Mouse (Mus musculus) forebrain, embryonic 14.5 days (tissue): Measurements from ENCODE around the gene Rnls. TPM values are rescaled to one million over a fixed set of nuclear protein-coding genes. Genes with fewer than 3 reads are reported as not detected.

ENCODE experiments used
- ATAC-seq: fragments of 200-750 bp; cut with Nextera tagmentation; 2 replicates; pipeline ENCODE4 v1.8.0; 2017; ENCODE audit warnings: mild to moderate bottlenecking, moderate library complexity
- DNase-seq: peaks from one replicate; pipeline ENCODE4 v3.0.0-alpha.2; 2015; ENCODE audit warnings: low spot score
- H3K27ac ChIP-seq: fragments of 300-500 bp; sonication (generic); 2 replicates; pipeline ENCODE4 v1.5.1; 2014; ENCODE audit warnings: low read depth, mild to moderate bottlenecking, control low read depth, low read length, moderate library complexity
- H3K27me3 ChIP-seq: fragments of 300-500 bp; sonication (generic); replicated peaks from 2 replicates; pipeline ENCODE4 v1.6.1; 2014; ENCODE audit warnings: low read length, control low read depth, mixed read lengths; ENCODE audit not compliant: control insufficient read depth, insufficient read depth
- H3K36me3 ChIP-seq: fragments of 300-500 bp; sonication (generic); 2 replicates; pipeline ENCODE4 v1.6.1; 2014; ENCODE audit warnings: low read length, control low read depth; ENCODE audit not compliant: control insufficient read depth, insufficient read depth
- H3K4me1 ChIP-seq: fragments of 300-500 bp; sonication (generic); 2 replicates; pipeline ENCODE4 v1.6.1; 2014; ENCODE audit warnings: antibody characterized with exemption, low read length, control low read depth; ENCODE audit not compliant: control insufficient read depth, insufficient read depth
- H3K4me2 ChIP-seq: fragments of 300-500 bp; sonication (generic); 2 replicates; pipeline ENCODE4 v1.6.1; 2014; ENCODE audit warnings: mild to moderate bottlenecking, control low read depth, low read length
- H3K4me3 ChIP-seq: fragments of 300-500 bp; sonication (generic); 2 replicates; pipeline ENCODE4 v1.5.1; 2014; ENCODE audit warnings: low read depth, low read length, control low read depth
- H3K9ac ChIP-seq: fragments of 300-500 bp; sonication (generic); 2 replicates; pipeline ENCODE4 v1.6.1; 2014; ENCODE audit warnings: mild to moderate bottlenecking, low read length, control low read depth, moderate library complexity
- H3K9me3 ChIP-seq: fragments of 300-500 bp; sonication (generic); replicated peaks from 2 replicates; pipeline ENCODE4 v1.6.1; 2016; ENCODE audit warnings: low read length, control low read depth, mixed read lengths; ENCODE audit not compliant: control insufficient read depth
- WGBS: fragments of 180-500 bp; shearing (Covaris S2); extraction: QIAGEN DNeasy Blood & Tissue Kit; methylation state at CpG from one replicate; pipeline ENCODE4 v1.1.7; 2014; 5-methylcytosine and 5-hydroxymethylcytosine counted together
- polyA plus RNA-seq: library from polyadenylated mRNA; unstranded; fragments of >200 nt; fragmentation: Nextera tagmentation; extraction: Ambion mirVana; gene quantifications from 2 replicates; pipeline ENCODE4 v1.2.1, GENCODE M21; 2014

The Rnls gene
- polyA plus RNA-seq, 1 experiment from 2014 or later: 10.7 TPM

DNA sequence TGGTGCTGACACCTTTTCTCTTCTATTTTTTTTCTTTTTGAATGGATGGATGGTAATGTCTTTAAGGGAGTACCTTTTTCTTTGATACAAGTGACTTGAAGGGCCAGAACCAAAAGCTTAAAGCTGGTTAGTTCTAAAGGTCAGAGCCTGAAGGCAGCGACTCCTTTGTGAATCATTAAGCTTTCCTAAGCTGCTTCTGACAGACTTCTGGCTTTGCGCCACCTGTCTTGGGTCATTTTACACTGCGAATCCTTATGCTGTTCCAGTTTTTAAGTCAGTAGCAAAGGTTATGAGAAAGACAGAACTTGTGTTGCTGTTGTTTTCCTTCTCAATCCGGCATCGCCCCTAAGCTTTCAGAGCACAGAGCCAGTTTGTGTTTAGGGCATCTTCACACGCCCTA is 168.8 kb downstream of the Rnls start:
- H3K36me3 ChIP-seq: no peaks in the 10 kb centered on the region
- H3K27ac ChIP-seq: no peak overlapping the region
- ATAC-seq (no peak), DNase-seq (peak; percentile 40)
- peaks cover 4% of the 10 kb centered on the region; the same call in 1 of the 2 replicates for H3K4me1 ChIP-seq
- H3K4me2 ChIP-seq: no peak overlapping the region
- no peaks in the 10 kb centered on the region for H3K9me3 ChIP-seq
- H3K27me3 ChIP-seq: no peaks in the 10 kb centered on the region
- WGBS: 57% methylated on average over 6 of the region's 6 CpGs
- no peak overlapping the region for H3K9ac ChIP-seq
- H3K4me3 ChIP-seq: no peak overlapping the region

DNA sequence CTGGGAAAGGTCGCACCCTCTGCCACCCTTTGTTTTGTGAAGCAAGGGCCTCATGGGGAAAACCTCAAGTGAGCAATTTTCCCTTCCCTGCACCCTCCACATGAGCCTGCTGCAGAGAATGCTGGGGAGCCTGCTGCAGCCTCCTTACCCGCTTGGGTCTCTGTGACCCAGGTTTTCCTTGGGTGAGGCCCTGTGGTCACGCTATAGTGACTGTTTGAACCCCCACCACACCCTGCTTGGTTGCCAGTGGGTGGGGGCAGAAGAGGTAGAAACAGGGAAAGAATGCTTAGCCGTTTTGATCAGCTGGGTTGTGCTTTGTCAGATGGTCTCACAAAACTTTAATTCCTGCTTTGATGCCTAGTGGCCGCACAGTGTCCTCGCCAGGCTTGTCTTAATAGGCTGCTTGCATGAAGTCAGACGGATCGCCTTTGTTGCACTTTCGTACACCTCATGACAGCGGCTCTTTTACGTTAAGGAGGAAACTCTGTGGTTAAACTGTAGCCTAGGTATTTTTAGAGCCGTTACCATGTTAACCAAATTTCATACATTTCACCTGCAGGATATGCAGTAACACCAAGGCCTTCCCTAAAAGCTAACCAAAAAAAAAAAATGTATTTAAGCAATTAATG is 169.4 kb downstream of the Rnls start:
- ATAC-seq (no peak), DNase-seq (no peak)
- H3K9ac ChIP-seq: no peak overlapping the region
- H3K9me3 ChIP-seq: no peaks in the 10 kb centered on the region
- WGBS: 23% methylated on average over 12 of the region's 12 CpGs
- no peak overlapping the region for H3K27ac ChIP-seq
- no peak overlapping the region for H3K4me3 ChIP-seq
- H3K4me1 ChIP-seq: peaks cover 4% of the 10 kb centered on the region; the same call in 1 of the 2 replicates
- H3K4me2 ChIP-seq: no peak overlapping the region
- H3K36me3 ChIP-seq: no peaks in the 10 kb centered on the region
- no peaks in the 10 kb centered on the region for H3K27me3 ChIP-seq

DNA sequence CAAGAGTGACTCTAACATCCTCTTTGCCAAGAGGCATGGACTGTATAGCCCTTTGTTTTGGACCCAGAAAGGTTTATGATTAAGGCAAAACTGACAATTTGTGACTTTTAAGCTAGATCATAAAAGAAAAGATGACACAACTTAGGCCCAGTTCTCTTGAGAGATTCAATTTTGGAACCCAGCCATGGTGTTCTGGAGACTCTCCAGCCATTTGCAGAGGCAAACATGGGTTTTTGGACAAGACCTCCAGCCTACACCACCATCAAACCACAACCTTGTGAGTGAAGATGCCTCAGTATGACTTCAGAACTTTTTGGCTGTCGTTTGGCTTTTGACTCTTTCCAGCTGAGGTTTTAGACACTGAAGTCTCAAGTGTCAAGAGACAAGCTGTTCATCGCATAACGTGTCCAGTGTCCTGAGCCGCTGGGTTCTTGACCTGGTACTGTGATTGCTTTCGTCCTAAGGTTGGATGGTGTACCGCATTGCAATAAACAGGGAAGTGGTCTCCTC is 174.2 kb downstream of the Rnls start:
- Histone ChIP-seq H3K9ac (no peak overlapping the region), H3K4me3 (no peak overlapping the region), H3K36me3 (no peaks in the 10 kb centered on the region), H3K27ac (no peak overlapping the region), H3K9me3 (no peaks in the 10 kb centered on the region), H3K4me1 (no peaks in the 10 kb centered on the region), H3K4me2 (no peak overlapping the region), H3K27me3 (no peaks in the 10 kb centered on the region)
- ATAC-seq: no peak
- no peak for DNase-seq
- WGBS: 97% methylated on average over 6 of the region's 6 CpGs

DNA sequence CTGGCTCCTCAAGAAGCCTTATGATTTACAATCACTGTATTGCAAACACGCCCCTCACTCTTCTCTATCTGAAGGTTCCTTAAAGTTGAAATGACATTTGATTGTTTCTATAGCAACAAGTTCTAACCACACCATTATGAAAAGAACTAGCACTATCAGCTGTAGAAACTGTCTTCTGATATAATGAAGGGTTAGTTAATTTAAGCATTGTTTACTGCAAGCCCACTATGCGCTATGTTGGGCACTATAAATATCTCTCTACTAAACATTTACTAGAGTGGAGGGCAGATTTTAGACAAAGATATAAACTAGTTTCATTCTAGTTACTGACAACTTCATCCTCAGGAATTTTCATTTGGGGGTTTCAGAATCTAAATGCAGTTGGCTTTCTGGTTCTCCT is 182.4 kb downstream of the Rnls start:
- ATAC-seq (no peak), DNase-seq (no peak)
- Histone ChIP-seq H3K36me3 (no peaks in the 10 kb centered on the region), H3K4me3 (no peak overlapping the region), H3K27ac (no peak overlapping the region), H3K27me3 (no peaks in the 10 kb centered on the region), H3K4me2 (no peak overlapping the region), H3K9me3 (no peaks in the 10 kb centered on the region), H3K4me1 (no peaks in the 10 kb centered on the region), H3K9ac (no peak overlapping the region)
- 89% methylated on average over 2 of the region's 2 CpGs for WGBS

DNA sequence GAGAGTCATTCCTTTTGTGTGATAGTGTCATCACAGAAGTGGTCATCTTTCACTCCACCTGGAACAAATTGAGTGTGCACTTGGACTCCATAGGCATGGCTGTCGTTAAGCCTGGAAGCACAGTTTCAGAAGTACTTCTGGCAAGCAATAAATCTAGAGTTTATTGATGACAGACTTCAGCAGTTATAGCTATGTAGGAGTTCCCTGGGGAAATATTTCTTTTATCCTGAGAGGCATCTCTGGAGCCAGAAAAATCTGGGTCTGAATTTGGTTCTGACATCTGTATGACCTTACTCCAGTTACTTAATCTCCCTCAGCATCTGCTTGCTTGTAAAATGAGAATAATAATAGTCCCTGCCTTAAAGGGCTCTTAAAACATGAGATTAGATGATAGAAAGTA is 184.1 kb downstream of the Rnls start:
- WGBS: 83% methylated on average over 1 of the region's 1 CpGs

DNA sequence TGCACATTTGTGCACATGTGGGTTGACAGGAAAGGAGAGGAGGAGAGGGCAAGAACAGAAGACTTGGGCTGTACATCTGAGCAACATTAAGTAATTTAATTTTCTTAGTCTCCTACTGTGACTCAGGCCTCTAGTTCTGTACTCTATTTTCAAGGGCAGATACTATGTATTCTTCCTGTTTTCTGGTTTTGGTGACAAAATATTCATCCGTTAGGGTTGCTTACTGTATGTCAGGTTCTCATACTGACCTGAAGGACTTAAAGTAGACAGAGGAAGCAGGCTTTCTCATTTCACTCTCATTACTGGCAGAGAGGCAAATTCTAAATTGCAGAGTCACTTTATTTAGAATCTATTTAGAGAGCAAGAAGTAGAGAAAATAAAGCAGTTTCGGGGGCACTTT is 186.7 kb downstream of the Rnls start:
- Histone ChIP-seq H3K4me3 (no peak overlapping the region), H3K4me2 (no peak overlapping the region), H3K4me1 (no peaks in the 10 kb centered on the region), H3K27ac (no peak overlapping the region), H3K9ac (no peak overlapping the region), H3K36me3 (no peaks in the 10 kb centered on the region), H3K27me3 (no peaks in the 10 kb centered on the region), H3K9me3 (no peaks in the 10 kb centered on the region)
- 88% methylated on average over 2 of the region's 2 CpGs for WGBS
- ATAC-seq (no peak), DNase-seq (no peak)

More for the DNA sequence above, 184.1 kb downstream of the Rnls start:
- no peak for DNase-seq
- Histone ChIP-seq H3K9ac (no peak overlapping the region), H3K4me3 (no peak overlapping the region), H3K4me2 (no peak overlapping the region), H3K4me1 (no peaks in the 10 kb centered on the region), H3K9me3 (no peaks in the 10 kb centered on the region), H3K27ac (no peak overlapping the region), H3K27me3 (no peaks in the 10 kb centered on the region), H3K36me3 (no peaks in the 10 kb centered on the region)
- ATAC-seq: no peak

DNA sequence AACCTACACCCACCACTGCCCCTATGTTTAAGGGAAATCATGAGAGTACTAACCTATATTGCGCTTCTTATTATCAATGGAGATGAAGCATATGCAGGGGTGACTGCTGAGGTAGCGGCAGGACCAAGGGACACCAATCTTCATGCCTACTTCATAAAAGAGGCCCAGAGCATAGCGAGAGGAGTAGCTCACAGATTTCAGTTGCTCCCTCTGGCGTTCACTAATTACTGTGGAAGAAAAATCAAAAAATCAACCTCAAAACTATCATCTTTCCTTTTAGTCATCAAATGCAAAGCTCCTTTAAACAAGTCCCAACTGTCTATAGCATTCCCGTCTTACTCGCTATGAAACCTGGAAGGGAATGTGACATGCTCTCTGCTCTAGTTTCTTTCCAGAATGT is 189.7 kb downstream of the Rnls start:
- no peak overlapping the region for H3K9ac ChIP-seq
- no peaks in the 10 kb centered on the region for H3K27me3 ChIP-seq
- 87% methylated on average over 6 of the region's 6 CpGs for WGBS
- H3K9me3 ChIP-seq: no peaks in the 10 kb centered on the region
- H3K4me2 ChIP-seq: no peak overlapping the region
- H3K36me3 ChIP-seq: no peaks in the 10 kb centered on the region
- H3K27ac ChIP-seq: no peak overlapping the region
- no peak overlapping the region for H3K4me3 ChIP-seq
- H3K4me1 ChIP-seq: no peaks in the 10 kb centered on the region
- DNase-seq: no peak
- no peak for ATAC-seq

DNA sequence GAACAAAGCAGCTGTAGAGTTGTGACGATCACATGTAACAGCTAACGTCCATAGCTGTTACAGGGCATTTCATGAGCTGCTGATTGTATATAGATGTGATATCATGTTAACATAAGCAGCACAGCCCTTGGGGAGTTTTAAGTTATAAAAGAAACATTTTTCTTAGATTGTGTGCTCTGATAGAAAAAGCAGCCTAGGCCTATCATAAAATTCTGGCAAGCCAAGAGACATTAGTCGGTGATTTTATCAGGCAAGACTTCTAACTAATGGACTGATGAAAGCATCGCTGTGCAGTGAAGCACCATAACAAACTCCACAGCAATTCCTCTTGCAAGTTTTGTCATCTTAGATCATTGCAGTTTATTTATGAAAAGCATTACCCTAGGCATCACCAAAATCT is 190.9 kb downstream of the Rnls start:
- no peak overlapping the region for H3K4me3 ChIP-seq
- no peak overlapping the region for H3K4me2 ChIP-seq
- no peak overlapping the region for H3K27ac ChIP-seq
- 92% methylated on average over 4 of the region's 4 CpGs for whole genome bisulfite sequencing
- no peaks in the 10 kb centered on the region for H3K36me3 ChIP-seq
- no peak overlapping the region for H3K9ac ChIP-seq
- H3K9me3 ChIP-seq: no peaks in the 10 kb centered on the region
- no peaks in the 10 kb centered on the region for H3K27me3 ChIP-seq
- no peak for DNase-seq
- no peaks in the 10 kb centered on the region for H3K4me1 ChIP-seq
- ATAC-seq: no peak

DNA sequence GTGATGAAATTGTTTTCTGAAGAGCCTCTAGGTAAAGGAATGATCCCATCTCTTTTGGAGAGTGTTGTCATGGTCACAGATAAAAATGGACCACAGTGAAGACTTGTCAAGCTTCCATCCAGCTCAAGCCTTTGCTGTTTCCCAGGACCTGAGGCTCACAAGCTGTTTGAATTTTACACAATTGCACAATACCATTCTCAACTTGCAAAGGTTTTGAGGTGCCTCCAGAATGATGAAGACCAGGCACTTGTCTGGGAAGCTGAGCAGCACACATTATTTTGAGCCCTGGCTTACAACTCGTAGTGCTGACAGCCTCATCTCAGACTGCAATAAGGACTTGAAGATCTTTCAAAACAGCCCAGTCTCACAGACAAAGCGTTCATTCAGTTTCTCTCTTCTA is 200.0 kb downstream of the Rnls start:
- no peaks in the 10 kb centered on the region for H3K27me3 ChIP-seq
- no peaks in the 10 kb centered on the region for H3K36me3 ChIP-seq
- no peak overlapping the region for H3K4me2 ChIP-seq
- no peaks in the 10 kb centered on the region for H3K9me3 ChIP-seq
- no peak overlapping the region for H3K27ac ChIP-seq
- DNase-seq (no peak), ATAC-seq (no peak)
- 67% methylated on average over 2 of the region's 2 CpGs for WGBS
- no peak overlapping the region for H3K4me3 ChIP-seq
- no peaks in the 10 kb centered on the region for H3K4me1 ChIP-seq
- no peak overlapping the region for H3K9ac ChIP-seq
